Mouse (Mus musculus): ENCODE data around the gene Smarcal1. TPM values are rescaled to one million over a fixed set of nuclear protein-coding genes. Genes with fewer than 3 reads are reported as not detected.

Smarcal1 gene
- 10 to 100 TPM; 33.7 to 42.6 TPM for total RNA-seq (2021)
- long read RNA-seq, experiment 1, transcript Smarcal1-201 (17 exons, 3,059 nt) = major isoform, 8 of 11 reads
- long read RNA-seq, experiment 1, partial matches to known transcripts = 3 of 11 reads
- long read RNA-seq, experiment 1, other reads (novel, unspliced or antisense) = 0 of 11 reads
- long read RNA-seq, experiment 2, transcript Smarcal1-201 (17 exons, 3,059 nt) = major isoform, 38 of 56 reads
- long read RNA-seq, experiment 2, partial matches to known transcripts = 12 of 56 reads
- long read RNA-seq, experiment 2, other reads (novel, unspliced or antisense) = 4 of 56 reads

GRCm38 (mm10) chr1:72582947-72583731 is at the start of gene Smarcal1:
Gene Smarcal1, plus strand, starts transcription at chr1:72583251.
- DNase-seq (ENCODE audit: low spot score in 2 of 2) = peak; percentile 76 to 85

- no peak for DNase-seq (ENCODE audit: low spot score in 2 of 2)
These were observed 49.6 kb upstream of the Smarcal1 start for GRCm38 (mm10) chr1:72533439-72533838.

- DNase-seq (ENCODE audit: low spot score in 2 of 2) = no peak
These were observed 47.1 kb upstream of the Smarcal1 start for GRCm38 (mm10) chr1:72535725-72536571.

DNA sequence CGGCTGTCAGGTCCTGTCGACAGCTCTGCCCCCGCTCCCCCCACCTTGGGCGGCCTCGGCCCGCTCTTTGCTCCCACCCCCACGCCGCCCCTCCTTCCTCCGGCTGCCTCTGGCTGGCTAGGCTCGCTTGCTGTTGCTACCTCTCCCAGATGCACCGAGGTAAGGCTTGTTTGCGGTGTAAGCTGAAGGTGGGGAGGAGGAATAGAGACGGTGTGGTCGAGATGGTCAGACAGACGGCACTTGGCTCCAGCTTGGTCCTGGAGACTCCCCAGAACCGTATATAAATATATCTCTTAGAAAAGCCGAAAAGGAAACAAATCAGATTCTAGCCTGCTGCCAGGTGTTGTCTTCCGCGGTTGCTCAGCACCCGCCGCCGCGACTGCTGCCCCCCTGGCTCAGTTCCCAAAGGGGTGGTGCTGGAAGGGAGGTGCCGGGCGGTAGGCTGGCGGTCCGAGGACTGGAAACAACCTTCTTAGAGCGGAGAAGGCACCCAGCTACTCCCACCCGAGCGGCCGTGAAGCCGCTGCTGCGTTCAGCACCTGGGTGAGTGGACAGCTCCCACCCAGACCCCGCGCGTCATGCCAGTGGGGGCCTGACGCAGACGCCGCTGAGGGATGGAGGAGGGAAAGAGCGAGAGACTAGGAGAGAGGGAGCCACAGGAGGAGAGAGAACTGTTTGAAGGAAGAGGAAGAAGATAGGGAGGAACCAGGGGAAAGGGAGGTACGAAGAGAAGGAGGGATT is 46.3 kb upstream of the Smarcal1 start, which contains the start of gene March4:
Gene March4 (minus strand): TSS at position 320 of the 741 bp plus-strand sequence.
- peak; percentile 61 to 70 for DNase-seq (ENCODE audit: low spot score in 2 of 2)

DNA sequence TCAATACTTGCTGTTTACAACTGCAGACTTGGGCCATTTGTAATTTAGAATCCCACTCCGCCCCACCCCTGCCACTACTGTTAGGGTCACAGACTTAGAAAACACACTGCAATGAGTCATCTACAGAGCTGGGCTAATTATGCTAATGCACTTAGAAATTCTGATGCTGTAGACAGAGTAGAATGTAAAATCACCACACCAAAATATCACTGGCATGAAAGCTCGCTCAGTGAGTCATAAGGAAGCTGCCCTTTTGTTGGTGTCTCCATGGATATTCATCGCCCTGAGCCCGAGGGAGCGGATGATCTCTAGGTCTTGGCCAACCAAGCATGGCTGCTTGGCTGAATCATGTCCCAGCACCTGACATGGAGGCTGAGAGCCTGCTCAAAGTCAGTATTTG is 44.8 kb upstream of the Smarcal1 start:
- DNase-seq (ENCODE audit: low spot score in 2 of 2) = no peak

DNA sequence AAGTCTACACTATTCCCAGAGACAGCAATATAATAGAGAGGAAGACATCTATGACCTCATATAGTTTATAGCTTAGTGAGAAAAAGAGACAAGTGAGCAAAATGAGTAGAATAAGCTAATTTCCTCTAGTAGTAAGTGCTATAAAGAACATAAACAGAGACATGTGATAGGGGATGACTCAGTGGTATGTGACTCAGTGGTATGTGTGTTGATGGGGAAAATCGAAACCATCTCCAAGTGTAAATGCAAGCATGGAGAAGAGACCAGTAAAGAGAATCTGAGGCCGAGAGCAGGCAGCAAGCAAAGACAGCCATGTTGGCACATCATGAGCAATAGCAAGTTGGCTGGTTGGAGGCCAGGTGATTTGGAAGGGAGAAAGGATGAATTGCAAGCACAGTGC is 32.7 kb upstream of the Smarcal1 start:
- no peak for DNase-seq (ENCODE audit: low spot score in 2 of 2)

DNA sequence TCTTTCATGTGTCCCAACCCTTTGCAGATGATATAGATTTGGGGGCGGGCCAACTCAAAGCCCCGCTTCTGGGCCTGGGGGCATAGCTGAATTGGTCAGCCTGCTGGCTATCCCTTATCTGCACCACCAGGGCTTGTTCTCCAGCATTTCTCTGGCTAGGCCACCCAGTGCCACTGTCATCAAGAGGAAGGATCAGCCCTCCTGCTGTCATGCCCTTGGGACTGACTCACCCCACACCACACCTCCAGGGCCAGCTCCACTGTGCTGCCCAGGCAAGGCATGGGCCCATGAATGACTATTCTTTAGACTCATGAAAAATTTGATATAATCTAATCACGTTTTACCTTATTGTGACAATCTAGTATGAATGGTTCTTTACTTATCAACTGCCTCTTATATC is 26.6 kb upstream of the Smarcal1 start:
- DNase-seq (ENCODE audit: low spot score in 2 of 2) = no peak

GRCm38 (mm10) chr1:72558625-72559024 is 24.4 kb upstream of the Smarcal1 start:
- no peak for DNase-seq (ENCODE audit: low spot score in 2 of 2)

GRCm38 (mm10) chr1:72564334-72564962 is 18.6 kb upstream of the Smarcal1 start:
- peak in 1 of 2 experiments; percentile 53 for DNase-seq (ENCODE audit: low spot score in 2 of 2)

DNA sequence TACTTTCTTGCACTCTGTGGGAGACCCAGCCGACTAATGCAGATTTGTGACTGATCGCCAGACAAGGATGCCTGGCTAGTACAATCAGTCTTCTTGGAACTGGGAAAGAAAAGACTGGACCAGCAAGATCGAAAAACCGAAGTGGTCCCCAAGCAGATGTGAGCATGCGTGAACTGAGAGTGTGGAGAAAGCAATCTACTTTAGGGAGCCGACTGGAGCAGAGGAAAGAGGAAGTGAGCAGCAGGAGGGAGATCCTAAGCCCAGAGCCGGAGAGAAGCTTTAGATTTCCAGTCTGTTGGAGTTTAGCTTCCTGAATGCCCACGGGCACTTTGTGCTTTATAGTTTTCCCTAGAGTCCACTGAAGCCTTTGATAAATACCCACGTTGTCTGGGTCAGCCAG is 16.0 kb upstream of the Smarcal1 start:
- DNase-seq (ENCODE audit: low spot score in 2 of 2) = no peak

GRCm38 (mm10) chr1:72568725-72569124 is 14.3 kb upstream of the Smarcal1 start:
- no peak for DNase-seq (ENCODE audit: low spot score in 2 of 2)

DNA sequence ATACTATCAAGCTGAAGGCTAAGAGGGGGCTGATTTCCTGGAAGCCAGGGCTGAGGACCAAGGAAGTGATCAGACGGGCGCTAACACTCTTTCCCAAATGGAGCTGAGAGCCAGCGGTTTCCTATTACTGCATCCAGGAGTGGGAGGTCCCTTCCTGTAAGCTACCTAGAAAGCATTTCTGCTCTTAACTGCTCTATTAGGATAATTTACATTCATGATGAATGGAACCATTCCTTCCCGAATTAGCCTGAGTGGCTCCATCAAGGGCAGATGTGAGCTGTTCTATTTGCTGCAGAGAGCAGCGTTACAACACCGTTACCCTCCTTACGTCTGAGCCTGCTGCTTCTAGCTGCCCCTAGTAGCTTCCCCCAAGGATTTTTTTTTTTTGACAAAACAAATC is 9.0 kb upstream of the Smarcal1 start:
- no peak for DNase-seq (ENCODE audit: low spot score in 2 of 2)

DNA sequence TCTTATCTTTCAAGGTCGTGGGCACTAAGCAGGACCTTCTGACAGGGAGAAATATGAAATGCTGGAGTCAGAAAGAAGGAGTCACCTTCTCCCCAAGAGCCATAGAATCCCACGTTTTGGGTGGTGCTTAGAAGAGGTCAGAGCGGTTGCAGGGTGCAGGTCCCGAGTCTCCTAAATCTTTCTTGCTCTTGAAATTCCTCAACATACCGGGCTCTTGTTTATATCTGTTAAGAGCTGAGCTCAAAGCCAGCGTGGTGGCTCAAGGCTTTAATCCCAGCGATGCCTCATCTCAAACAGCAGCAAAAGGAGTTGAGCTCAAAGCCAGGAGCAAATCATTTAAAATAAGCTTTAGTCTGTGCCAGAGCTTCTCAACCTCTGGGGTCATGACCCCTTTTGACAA is 8.4 kb upstream of the Smarcal1 start:
- no peak for DNase-seq (ENCODE audit: low spot score in 2 of 2)

- DNase-seq (ENCODE audit: low spot score in 2 of 2) = no peak
These were observed 7.9 kb upstream of the Smarcal1 start for GRCm38 (mm10) chr1:72575121-72575520.

GRCm38 (mm10) chr1:72577481-72577922 is 5.5 kb upstream of the Smarcal1 start:
- no peak for DNase-seq (ENCODE audit: low spot score in 2 of 2)

- no peak for DNase-seq (ENCODE audit: low spot score in 2 of 2)
These were observed 4.7 kb upstream of the Smarcal1 start for GRCm38 (mm10) chr1:72578351-72578750.

DNA sequence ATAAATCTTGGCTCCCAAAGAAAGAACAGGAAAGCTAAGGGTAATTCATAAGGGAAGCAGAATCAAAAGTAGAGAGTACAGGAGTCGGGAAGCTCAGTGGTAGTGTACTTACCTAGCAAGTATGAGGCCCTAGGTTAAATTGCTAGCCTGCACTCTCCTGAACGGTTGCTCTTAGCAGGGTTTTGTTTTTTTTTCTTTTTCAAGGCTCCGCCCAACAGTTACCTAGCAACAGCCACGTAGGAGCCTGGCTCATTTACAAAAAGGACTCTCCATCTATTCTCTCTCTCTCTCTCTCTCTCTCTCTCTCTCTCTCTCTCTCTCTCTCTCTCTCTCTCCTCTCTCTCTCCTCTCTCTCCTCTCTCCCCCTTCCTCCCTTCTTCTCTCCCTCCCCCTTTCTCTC is 4.2 kb upstream of the Smarcal1 start:
- no peak for DNase-seq (ENCODE audit: low spot score in 2 of 2)

GRCm38 (mm10) chr1:72583906-72584305 is 855 bp downstream of the Smarcal1 start:
- no peak for DNase-seq (ENCODE audit: low spot score in 2 of 2)

- DNase-seq (ENCODE audit: low spot score in 2 of 2) = no peak
These were observed 3.2 kb downstream of the Smarcal1 start for GRCm38 (mm10) chr1:72585971-72586875.

Measured in adrenal gland, adult 18-20 months (tissue).